Mouse (Mus musculus) embryonic fibroblast, embryonic 13.5 days (primary cell): ENCODE measurements around the gene Tlr13.

Source experiments
- CTCF ChIP-seq: IDR thresholded peaks from 2 replicates; pipeline ENCODE4 v1.5.1; 2011; ENCODE audit warnings: mild to moderate bottlenecking, control low read depth, low read length, moderate library complexity, borderline replicate concordance; ENCODE audit not compliant: insufficient read depth
- POLR2A ChIP-seq: IDR thresholded peaks from 2 replicates; pipeline ENCODE4 v1.6.1; 2011; ENCODE audit warnings: low read depth, mild to moderate bottlenecking, control low read depth, low read length, moderate library complexity

DNA sequence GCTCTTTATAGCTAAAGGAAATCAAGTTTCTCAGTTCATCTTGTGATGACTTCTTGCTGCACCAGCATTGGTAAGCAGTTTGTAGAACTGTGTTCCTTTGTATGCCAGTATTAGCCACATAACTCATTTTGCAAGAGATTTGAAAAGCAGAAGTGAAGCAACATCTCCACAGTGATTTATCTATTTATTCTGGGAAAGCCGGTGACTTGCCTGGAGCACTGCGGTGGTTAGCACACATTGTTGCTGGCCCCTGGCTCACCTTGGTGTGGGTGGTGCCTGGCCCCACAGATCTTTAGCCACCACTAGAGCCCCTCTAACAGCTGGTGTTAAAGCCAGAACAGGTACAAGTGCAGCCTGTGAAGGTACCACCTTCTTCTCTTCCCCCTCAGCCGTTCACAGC lies 8.1 kb upstream of the Tlr13 start:
- TF ChIP-seq CTCF (no peak), POLR2A (no peak)
